Mouse (Mus musculus) ES-E14 (cell line): ENCODE results near the gene Polr2a.

ENCODE experiments used
- CHD2 ChIP-seq: IDR thresholded peaks from 2 replicates; pipeline ENCODE4 v1.6.1; 2014; ENCODE audit warnings: mild to moderate bottlenecking, low read depth, low read length, inconsistent platforms
- HCFC1 ChIP-seq: IDR thresholded peaks from 2 replicates; pipeline ENCODE4 v1.6.1; 2012; ENCODE audit warnings: low read length, inconsistent platforms, borderline replicate concordance; ENCODE audit not compliant: insufficient read depth

DNA sequence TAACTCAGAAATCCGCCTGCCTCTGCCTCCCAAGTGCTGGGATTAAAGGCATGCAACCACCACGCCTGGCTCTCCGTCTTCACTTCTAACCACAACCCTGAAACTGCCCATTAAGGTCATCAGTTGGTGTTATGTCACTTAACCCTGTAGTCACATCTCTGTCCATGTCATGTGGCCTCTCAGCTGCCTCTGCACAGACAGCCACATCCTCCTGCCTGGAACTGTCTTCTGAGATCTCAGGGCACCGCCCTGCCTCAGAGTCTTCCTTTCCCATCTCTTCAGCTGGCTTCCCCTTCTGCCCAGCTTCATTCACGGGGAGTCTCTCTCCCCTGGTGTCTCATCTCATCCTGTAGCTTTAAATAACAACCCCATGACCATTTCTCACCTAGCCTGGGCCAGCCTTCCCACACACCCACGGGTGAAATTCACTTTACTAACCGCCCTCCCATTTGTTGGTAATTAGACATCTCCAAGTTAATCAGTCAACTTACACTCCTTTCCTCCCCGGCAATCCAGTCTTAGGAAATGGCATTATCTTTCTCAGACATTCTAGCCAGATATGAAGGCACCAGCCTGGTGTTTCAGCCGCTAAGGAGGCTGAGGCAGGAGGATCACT is 66.1 kb downstream of the Polr2a start:
- TF ChIP-seq CHD2 (no peak), HCFC1 (no peak)
